Mouse (Mus musculus): ENCODE measurements around the gene Hist1h2ba.
A peak's percentile ranks its signal among the peaks of the same experiment; 100 is the strongest.

Gene Hist1h2ba

DNA sequence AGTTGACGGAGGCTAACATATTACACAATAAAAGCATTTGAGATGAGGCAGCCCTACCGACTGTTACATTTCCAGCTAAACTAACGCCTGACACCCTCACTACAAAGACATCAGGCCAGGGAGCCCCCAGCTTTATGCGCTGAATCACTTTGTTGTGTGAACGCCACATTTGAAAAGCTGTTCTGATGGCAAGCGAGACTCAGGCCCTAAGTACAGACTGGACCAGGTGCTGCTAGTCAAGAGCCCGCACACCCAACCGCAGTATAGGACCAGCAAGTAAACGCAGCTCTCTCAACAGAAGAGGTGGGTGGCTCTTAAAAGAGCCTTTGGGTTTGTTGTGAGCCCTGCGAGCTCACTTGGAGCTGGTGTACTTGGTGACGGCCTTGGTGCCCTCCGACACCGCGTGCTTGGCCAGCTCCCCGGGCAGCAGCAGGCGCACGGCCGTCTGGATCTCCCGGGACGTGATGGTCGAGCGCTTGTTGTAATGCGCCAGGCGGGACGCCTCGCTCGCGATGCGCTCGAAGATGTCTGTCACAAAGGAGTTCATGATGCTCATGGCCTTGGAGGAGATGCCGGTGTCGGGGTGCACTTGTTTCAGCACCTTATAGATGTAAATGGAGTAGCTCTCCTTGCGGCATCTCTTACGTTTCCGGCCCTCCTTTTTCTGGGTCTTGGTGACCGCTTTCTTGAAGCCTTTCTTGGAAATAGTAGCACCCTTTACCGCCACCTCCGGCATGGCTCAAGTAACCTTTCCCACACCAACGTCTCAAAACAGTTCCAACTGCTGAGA lies at the start of gene Hist1h2ba:
Gene Hist1h2ba (minus strand): TSS at position 736 of the 790 bp plus-strand sequence.
- DNase-seq: no peak

GRCm38 (mm10) chr13:23972271-23972670 lies 38.3 kb upstream of the Hist1h2ba start:
- no peak for DNase-seq

GRCm38 (mm10) chr13:23971870-23972269 lies 37.9 kb upstream of the Hist1h2ba start:
- no peak for DNase-seq

GRCm38 (mm10) chr13:23964909-23965308 lies 31.0 kb upstream of the Hist1h2ba start:
- no peak for DNase-seq

GRCm38 (mm10) chr13:23959776-23960175 lies 25.8 kb upstream of the Hist1h2ba start:
- DNase-seq: no peak

GRCm38 (mm10) chr13:23950928-23951327 lies 17.0 kb upstream of the Hist1h2ba start:
- peak; percentile 29 for DNase-seq

DNA sequence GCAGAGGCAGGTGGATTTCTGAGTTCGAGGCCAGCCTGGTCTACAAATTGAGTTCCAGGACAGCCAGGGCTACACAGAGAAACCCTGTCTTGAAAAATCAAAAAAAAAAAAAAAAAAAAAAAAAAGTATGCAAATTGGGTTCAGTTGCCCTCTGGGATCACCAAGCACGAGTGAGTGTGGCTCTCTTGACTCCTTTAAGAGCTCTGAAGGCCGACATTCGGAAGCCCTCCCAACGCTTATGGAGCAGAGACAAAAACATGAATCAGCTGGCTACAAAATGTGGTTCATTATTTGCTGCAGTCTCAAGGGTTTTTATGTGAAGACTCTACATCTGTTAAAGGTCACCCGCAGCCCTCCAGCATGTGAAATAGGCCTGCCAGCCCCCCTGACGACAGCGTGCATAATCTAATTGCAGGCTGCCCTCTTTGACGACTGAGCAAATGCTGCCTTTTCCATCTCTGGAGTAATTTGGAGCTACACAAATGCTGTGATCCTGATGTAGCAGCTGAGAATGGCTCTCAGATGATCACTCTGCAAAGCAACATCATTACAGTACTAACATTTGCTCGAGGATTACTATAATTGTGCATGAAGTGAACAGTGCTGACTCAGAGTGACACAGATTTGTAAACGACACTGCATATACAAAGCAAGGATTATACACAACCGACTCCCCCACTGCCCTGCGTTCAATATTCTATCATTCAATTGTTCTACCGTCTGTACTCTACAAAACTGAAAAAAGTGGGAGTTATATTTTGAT lies 15.7 kb upstream of the Hist1h2ba start:
- DNase-seq: no peak

GRCm38 (mm10) chr13:23946254-23946653 lies 12.3 kb upstream of the Hist1h2ba start:
- no peak for DNase-seq

GRCm38 (mm10) chr13:23942861-23943260 lies 8.9 kb upstream of the Hist1h2ba start:
- DNase-seq: peak; percentile 4

GRCm38 (mm10) chr13:23940291-23940690 lies 6.3 kb upstream of the Hist1h2ba start:
- no peak for DNase-seq

DNA sequence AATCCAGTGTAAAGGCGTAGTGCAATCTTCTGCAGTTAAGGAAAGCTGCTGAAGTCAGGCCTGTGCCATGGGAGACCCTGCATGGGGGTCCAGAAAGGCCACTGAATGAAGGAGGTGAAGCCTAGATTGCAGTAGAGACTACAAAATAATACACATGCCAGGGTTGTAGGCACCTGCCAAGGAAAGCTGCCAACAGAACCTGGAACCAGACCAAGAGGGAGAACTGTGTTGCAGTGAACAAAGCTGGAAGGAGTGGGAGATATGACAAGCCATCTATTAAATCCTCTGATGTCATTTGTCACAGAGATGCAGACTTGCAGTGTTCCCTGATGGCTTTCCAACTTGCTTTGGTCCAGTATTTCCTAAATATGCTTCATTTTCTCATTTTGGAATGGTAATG lies 4.7 kb upstream of the Hist1h2ba start:
- DNase-seq: no peak

DNA sequence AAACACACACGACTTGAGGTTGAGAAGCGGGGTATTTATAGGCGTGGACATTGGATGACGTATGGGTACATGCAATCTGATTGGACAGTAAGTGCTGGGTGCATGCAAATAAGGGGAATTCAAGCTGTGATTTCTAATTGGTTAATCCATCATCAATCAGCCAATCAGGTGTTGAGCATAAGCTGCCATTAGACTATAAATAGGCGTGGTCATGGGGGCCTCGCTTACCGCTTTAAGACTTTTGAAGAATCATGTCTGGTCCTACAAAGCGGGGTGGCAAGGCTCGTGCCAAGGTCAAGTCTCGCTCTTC lies 210 bp upstream of the Hist1h2ba start, which contains the start of gene Hist1h2aa:
Gene Hist1h2aa (plus strand): TSS at position 252 of the 310 bp plus-strand sequence.
- DNase-seq: no peak

GRCm38 (mm10) chr13:23930904-23931303 lies 3.1 kb downstream of the Hist1h2ba start:
- no peak for DNase-seq

- no peak for DNase-seq
Observed at GRCm38 (mm10) chr13:23930461-23930860, 3.5 kb downstream of the Hist1h2ba start.

GRCm38 (mm10) chr13:23928637-23929036 lies 5.3 kb downstream of the Hist1h2ba start:
- DNase-seq: no peak

GRCm38 (mm10) chr13:23925792-23926191 lies 8.2 kb downstream of the Hist1h2ba start:
- no peak for DNase-seq

DNA sequence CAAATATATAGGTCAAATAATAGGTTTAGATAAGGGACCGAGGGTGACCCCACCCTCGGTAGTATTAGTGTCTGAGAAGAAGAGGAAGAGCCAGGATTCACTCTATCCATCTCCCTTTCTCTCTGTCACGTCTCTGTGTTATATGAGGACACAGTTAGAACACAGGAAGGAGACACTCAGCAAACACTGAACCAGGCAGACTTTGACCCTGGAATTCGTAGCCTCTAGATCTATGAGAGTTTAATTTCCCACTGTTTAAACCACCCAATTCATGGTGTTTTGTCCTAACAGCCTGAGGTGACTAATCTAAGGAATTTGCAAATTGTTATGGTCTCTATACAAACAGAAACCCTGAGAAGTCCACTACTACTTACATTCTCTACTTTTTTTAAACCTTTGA lies 16.3 kb downstream of the Hist1h2ba start:
- no peak for DNase-seq

GRCm38 (mm10) chr13:23916132-23916531 lies 17.8 kb downstream of the Hist1h2ba start:
- no peak for DNase-seq

DNA sequence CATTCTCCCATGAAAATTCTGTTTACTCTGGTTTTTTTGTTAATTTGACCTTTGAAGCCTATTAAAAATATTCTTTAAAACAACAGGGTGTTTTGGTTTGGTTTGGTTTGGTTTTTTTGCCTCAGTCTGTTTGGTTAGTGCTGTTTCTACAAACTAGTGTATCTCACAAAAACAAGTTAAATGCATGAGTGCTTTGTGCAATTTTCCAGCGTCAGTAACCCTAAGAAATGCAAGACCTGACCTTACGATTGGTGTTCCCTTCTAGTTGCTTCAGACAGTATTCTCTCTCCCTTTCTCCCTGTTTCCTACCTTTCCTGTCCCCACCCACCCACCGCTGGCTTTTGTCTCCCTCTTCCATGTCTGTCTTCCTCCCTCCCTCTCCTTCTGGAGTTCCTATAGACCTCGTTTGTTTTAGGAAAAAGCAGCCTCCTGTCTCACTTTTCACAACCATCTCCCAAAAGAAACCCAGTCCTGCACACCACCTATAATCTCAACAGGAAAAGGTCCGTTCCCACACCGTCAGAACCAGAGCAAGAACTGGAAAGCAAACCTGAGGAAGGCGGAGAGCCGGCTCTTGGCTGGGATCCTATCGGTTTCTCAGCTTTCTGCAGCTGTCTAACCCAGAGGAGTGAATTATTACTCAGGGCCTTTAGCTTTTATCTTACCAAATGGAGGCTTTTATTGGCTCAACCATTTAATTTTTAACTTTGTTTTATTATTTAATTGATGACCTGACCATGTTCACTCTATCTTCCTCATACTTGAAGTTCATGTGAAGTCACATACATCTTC lies 19.4 kb downstream of the Hist1h2ba start, which contains the start of gene Slc17a4:
Gene Slc17a4 (minus strand): TSS at position 634 of the 792 bp plus-strand sequence.
- DNase-seq: no peak

- no peak for DNase-seq
Observed at GRCm38 (mm10) chr13:23913791-23914306, 20.1 kb downstream of the Hist1h2ba start.

- peak; percentile 10 for DNase-seq
Observed at GRCm38 (mm10) chr13:23911335-23911734, 22.6 kb downstream of the Hist1h2ba start.

DNA sequence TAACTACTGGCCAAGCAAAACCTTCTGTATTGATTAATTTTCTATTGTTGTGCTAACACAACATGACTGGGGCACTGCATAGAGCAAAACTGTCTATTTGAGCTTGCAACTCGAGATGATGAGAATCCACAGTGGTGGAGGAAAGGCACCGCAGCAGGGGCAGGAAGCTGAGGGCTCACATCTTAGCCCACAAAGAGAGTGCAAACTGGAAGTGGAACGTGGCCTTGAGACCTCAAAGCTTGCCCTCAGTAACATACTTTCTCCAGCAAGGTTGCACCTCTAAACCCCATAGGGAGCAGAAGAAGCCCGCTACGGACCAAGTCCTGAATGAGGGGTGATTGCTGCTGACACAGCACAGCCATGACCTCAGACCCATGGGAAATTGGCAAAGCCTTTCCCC lies 23.8 kb downstream of the Hist1h2ba start:
- peak; percentile 8 for DNase-seq

- DNase-seq: no peak
Observed at GRCm38 (mm10) chr13:23906906-23907305, 27.1 kb downstream of the Hist1h2ba start.

All from thymus, postnatal 14 days (tissue).